Mouse (Mus musculus): ENCODE data around the gene Eif3b.

The Eif3b gene

GRCm38 (mm10) chr5:140481458-140481857 lies 62.3 kb downstream of the Eif3b start:
- DNase-seq (ENCODE audit: extremely low spot score): no peak

GRCm38 (mm10) chr5:140491142-140491541 lies 72.0 kb downstream of the Eif3b start:
- DNase-seq (ENCODE audit: extremely low spot score): no peak

- no peak for DNase-seq (ENCODE audit: extremely low spot score)
These were observed 73.6 kb downstream of the Eif3b start for GRCm38 (mm10) chr5:140492684-140493233.
